Mouse (Mus musculus) liver, postnatal 0 days (tissue): ENCODE measurements at regions not wholly inside any gene's neighbourhood (a gene's known extent, or its start where the extent isn't known, plus 50 kb on each side); places are given as distances from the start of the nearest gene placed in this dataset.

Experiments
- CTCF ChIP-seq: sonication (generic); IDR thresholded peaks from 2 replicates; pipeline ENCODE4 v1.5.1; 2016; ENCODE audit warnings: antibody characterized with exemption, low read depth
- EP300 ChIP-seq: IDR thresholded peaks from 2 replicates; pipeline ENCODE4 v1.6.1; 2016; ENCODE audit warnings: antibody characterized with exemption, low read depth, mild to moderate bottlenecking

GRCm38 (mm10) chr14:24876508-24876907 lies 389.6 kb downstream of the Rps24 start:
- TF ChIP-seq CTCF (no peak), EP300 (no peak)
